35 mouse cellular contexts compared by ENCODE assay signal in genomic region chr5:139502281-139502680, GRCm38 (mm10). TPM values are rescaled to one million over a fixed set of nuclear protein-coding genes. Genes with fewer than 3 reads are reported as not detected.
DNase-seq lines count a peak whose midpoint lies in the region; ATAC-seq and TF ChIP-seq lines count a peak whose summit lies in the region.
"Had no signal": no experiment of that assay in that cellular context is flagged by ENCODE, and none has a peak within 500 bp of the region (broad histone marks: within the 10 kb centered on the region; RNA-seq: fewer than 3 reads in every experiment).

No protein-coding gene starts in this region.

- no peak overlapping the region for H3K9ac ChIP-seq in hindbrain, embryonic 16.5 days (ENCODE audit: low read depth, low read length)
- H3K9ac ChIP-seq: embryonic facial prominence, embryonic 13.5 days; forebrain, embryonic 13.5 days; heart, embryonic 13.5 days; hindbrain, embryonic 12.5 days; liver, embryonic 15.5 days; midbrain, embryonic 15.5 days; neural tube, embryonic 12.5 days had no signal

- no peaks in the 10 kb centered on the region for H3K9me3 ChIP-seq in hindbrain, embryonic 16.5 days (ENCODE audit: control insufficient read depth, low read length)
- H3K9me3 ChIP-seq: embryonic facial prominence, embryonic 13.5 days; forebrain, embryonic 13.5 days; G1E; heart, embryonic 13.5 days; hindbrain, embryonic 12.5 days; limb, embryonic 10.5 days; liver, embryonic 15.5 days; midbrain, embryonic 15.5 days; neural tube, embryonic 12.5 days had no signal

- peak overlapping the region; percentile 75 for H3K27ac ChIP-seq in layer of hippocampus, adult 2 months
- no peak overlapping the region for H3K27ac ChIP-seq in hindbrain, embryonic 16.5 days (ENCODE audit: low read depth, low read length)
- H3K27ac ChIP-seq: embryonic facial prominence, embryonic 13.5 days; forebrain, embryonic 13.5 days; heart, adult 2 months; heart, embryonic 13.5 days; hindbrain, embryonic 12.5 days; kidney, postnatal 0 days; limb, embryonic 10.5 days; liver, embryonic 15.5 days; macrophage; midbrain, embryonic 15.5 days; neural tube, embryonic 12.5 days had no signal

- no peak for TF ChIP-seq CTCF in layer of hippocampus, adult 2 months (conservative IDR thresholded peaks at IDR 0.05)

- peak; percentile 45 to 54 for DNase-seq in layer of hippocampus, adult 2 months (ENCODE audit: low spot score in 2 of 2)
- DNase-seq in layer of hippocampus, postnatal 10 days (ENCODE audit: low spot score in 2 of 2): no peak
- DNase-seq in right cerebral cortex, adult 2 months (ENCODE audit: low spot score in 2 of 2): peak; percentile 38 to 60
- DNase-seq in right cerebral cortex, postnatal 14 days: no peak
- DNase-seq in left cerebral cortex, postnatal 36 days (ENCODE audit: low spot score in 2 of 2): peak; percentile 25 to 27
- DNase-seq in T-cell, adult 2 months (ENCODE audit: low spot score): no peak
- DNase-seq: adrenal gland, adult 2 months; B cell, adult 2 months; cerebellum, adult 11-12 months; cerebellum, postnatal 10 days; gastrocnemius, postnatal 36 days; heart, adult 2 months; heart, postnatal 14 days; kidney, adult 11 months; liver; thymus, postnatal 14 days had no signal

- H3K4me2 ChIP-seq in hindbrain, embryonic 16.5 days (ENCODE audit: low read length): no peak overlapping the region
- H3K4me2 ChIP-seq: embryonic facial prominence, embryonic 13.5 days; forebrain, embryonic 13.5 days; heart, embryonic 13.5 days; hindbrain, embryonic 12.5 days; liver, embryonic 15.5 days; midbrain, embryonic 15.5 days; neural tube, embryonic 12.5 days had no signal

- H3K4me3 ChIP-seq in layer of hippocampus, adult 2 months: no peak overlapping the region
- no peak overlapping the region for H3K4me3 ChIP-seq in hindbrain, embryonic 16.5 days (ENCODE audit: low read length)
- H3K4me3 ChIP-seq: embryonic facial prominence, embryonic 13.5 days; erythroblast, embryonic 14.5 days; forebrain, embryonic 13.5 days; heart, adult 2 months; heart, embryonic 13.5 days; hindbrain, embryonic 12.5 days; limb, embryonic 10.5 days; liver, embryonic 15.5 days; midbrain, embryonic 15.5 days; neural tube, embryonic 12.5 days had no signal

- 87% methylated on average over 14 of the region's 14 CpGs for WGBS in hindbrain, embryonic 16.5 days

- intact Hi-C loops in left cerebral cortex, postnatal 36 days (cut with DNase I): no loop called here

- ATAC-seq in hindbrain, embryonic 16.5 days: no peak
- ATAC-seq: forebrain, embryonic 13.5 days; midbrain, embryonic 15.5 days; Patski had no signal

- peaks cover 7% of the 10 kb centered on the region for H3K27me3 ChIP-seq in hindbrain, embryonic 16.5 days (replicated peaks; ENCODE audit: control insufficient read depth, insufficient read depth, low read length)
- H3K27me3 ChIP-seq: midbrain, embryonic 15.5 days had no signal

- H3K36me3 ChIP-seq in hindbrain, embryonic 16.5 days (ENCODE audit: control insufficient read depth, insufficient read depth, low read length): no peaks in the 10 kb centered on the region
- H3K36me3 ChIP-seq: embryonic facial prominence, embryonic 13.5 days; G1E; heart, embryonic 13.5 days; hindbrain, embryonic 12.5 days; limb, embryonic 10.5 days; liver, embryonic 15.5 days; midbrain, embryonic 15.5 days; neural tube, embryonic 12.5 days had no signal

- H3K4me1 ChIP-seq in hindbrain, embryonic 16.5 days (ENCODE audit: control insufficient read depth, insufficient read depth, low read depth, low read length): no peaks in the 10 kb centered on the region
- H3K4me1 ChIP-seq: embryonic facial prominence, embryonic 13.5 days; forebrain, embryonic 13.5 days; heart, embryonic 13.5 days; hindbrain, embryonic 12.5 days; limb, embryonic 10.5 days; liver, embryonic 15.5 days; midbrain, embryonic 15.5 days; neural tube, embryonic 12.5 days had no signal

RNA-seq across cellular contexts. Expression of gene Zfand2a, which starts 17.9 kb away (rescaled TPM):
- 10 to 100 TPM; 56.5 to 63.1 TPM for total RNA-seq in layer of hippocampus, adult 2 months (2021)
- total RNA-seq in layer of hippocampus, postnatal 10 days (2021): 10 to 100 TPM; 78.9 to 81.7 TPM
- total RNA-seq in left cerebral cortex, postnatal 36 days (2021): 10 to 100 TPM; 63.6 to 67.6 TPM
- 24.5 and 29.3 TPM in 2 replicates for polyA plus RNA-seq in hindbrain, embryonic 16.5 days (2015; fragmentation: Nextera tagmentation; extraction: Ambion mirVana)

RNA-seq across cellular contexts. Expression of gene Uncx, which starts 41.0 kb away (rescaled TPM):
- total RNA-seq in layer of hippocampus, adult 2 months (2021): not detected
- under 1 TPM in 1 of 2 experiments, not detected in 1; 0.13 TPM for total RNA-seq in layer of hippocampus, postnatal 10 days (2021)
- under 1 TPM in 1 of 2 experiments, not detected in 1; 0.20 TPM for total RNA-seq in left cerebral cortex, postnatal 36 days (2021)
- polyA plus RNA-seq in hindbrain, embryonic 16.5 days (2015; fragmentation: Nextera tagmentation; extraction: Ambion mirVana): 24.9 and 26.7 TPM in 2 replicates
- total RNA-seq: adrenal gland, adult 2 months; CH12.LX; G1E; gastrocnemius, adult 18-20 months; gastrocnemius, postnatal 36 days; heart, adult 2 months; heart, postnatal 14 days had no signal
- polyA plus RNA-seq: adrenal gland, adult 2 months; erythroblast, embryonic 14.5 days; G1E; heart, adult 2 months; heart, embryonic 13.5 days; large intestine, adult 2 months; liver, embryonic 15.5 days; lung, embryonic 16.5 days; macrophage; Patski; spleen, adult 2 months had no signal

RNA-seq across cellular contexts. Expression of gene 3110082I17Rik, which starts 42.0 kb away (rescaled TPM):
- 10 to 100 TPM; 17.1 to 18.1 TPM for total RNA-seq in layer of hippocampus, adult 2 months (2021)
- 10 to 100 TPM; 19.3 to 21.0 TPM for total RNA-seq in layer of hippocampus, postnatal 10 days (2021)
- 10 to 100 TPM; 15.3 to 17.0 TPM for total RNA-seq in left cerebral cortex, postnatal 36 days (2021)
- polyA plus RNA-seq in hindbrain, embryonic 16.5 days (2015; fragmentation: Nextera tagmentation; extraction: Ambion mirVana): 18.4 and 20.3 TPM in 2 replicates

Comparison
In these comparisons a context has a peak if more than half of its experiments do, and no peak if none do; other contexts are left out.
1. DNase-seq: peak in layer of hippocampus, adult 2 months (2 of 2), right cerebral cortex, adult 2 months (2 of 2) and left cerebral cortex, postnatal 36 days (2 of 2); none in layer of hippocampus, postnatal 10 days (0 of 2), right cerebral cortex, postnatal 14 days (single experiment) and T-cell, adult 2 months (single experiment).